Mouse (Mus musculus): ENCODE measurements at regions not wholly inside any gene's neighbourhood (a gene's known extent, or its start where the extent isn't known, plus 50 kb on each side); places are given as distances from the start of the nearest gene placed in this dataset.

DNA sequence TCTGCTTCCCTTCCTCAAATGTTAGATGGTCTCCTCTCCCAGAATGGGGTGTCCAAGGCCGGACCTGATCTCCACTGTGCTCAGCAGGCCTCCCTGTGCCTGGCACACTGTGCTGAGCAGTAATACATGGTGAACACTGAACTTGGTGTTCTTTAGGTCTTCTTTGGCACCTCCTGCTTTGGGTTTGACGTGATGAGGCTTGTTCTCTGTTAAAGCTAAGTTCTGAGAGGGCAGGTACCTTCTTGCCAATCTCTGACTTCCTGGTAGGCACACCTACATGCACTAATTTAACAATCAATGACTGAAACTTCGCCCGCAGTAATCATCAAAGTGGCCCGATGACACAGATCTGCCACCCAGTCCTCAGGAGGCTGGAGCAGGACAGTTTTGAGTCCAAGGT is 238.5 kb downstream of the Sp3 start:
- Histone ChIP-seq H3K36me3 (ENCODE audit: control insufficient read depth in 1 of 2, insufficient read depth in 2 of 2, low read length in 2 of 2) (peaks cover 0 to 2% of the 10 kb centered on the region in 2 experiments; a peak in 2 of 4 replicates), H3K27me3 (ENCODE audit: control insufficient read depth in 1 of 2, insufficient read depth in 2 of 2, low read length in 2 of 2) (no peaks in the 10 kb centered on the region; a peak in 2 of 4 replicates), H3K4me1 (ENCODE audit: control insufficient read depth in 1 of 2, insufficient read depth in 2 of 2, low read length in 2 of 2) (peaks cover 0 to 7% of the 10 kb centered on the region in 2 experiments; a peak in 2 of 4 replicates), H3K79me2 (ENCODE audit: control insufficient read depth, insufficient read depth, low read length, poor library complexity) (no peaks in the 10 kb centered on the region), H3K27ac (ENCODE audit: control insufficient read depth, low read depth, low read length) (no peak overlapping the region), H3K9me3 (replicated peaks; ENCODE audit: insufficient read depth, low read length) (no peaks in the 10 kb centered on the region), H3K4me3 (ENCODE audit: control insufficient read depth in 1 of 2, insufficient read depth in 1 of 2, low read depth in 2 of 2, low read length in 2 of 2) (no peak overlapping the region), H3K9ac (ENCODE audit: control insufficient read depth, low read depth, low read length, poor library complexity, severe bottlenecking) (no peak overlapping the region)
- TF ChIP-seq MAFK (IDR thresholded peaks at IDR 0.05; ENCODE audit: borderline replicate concordance, low read depth, low read length) (no peak), GABPA (IDR thresholded peaks at IDR 0.05; ENCODE audit: low read depth, low read length) (no peak), ELF1 (IDR thresholded peaks at IDR 0.05; ENCODE audit: low read depth, low read length) (no peak), BHLHE40 (IDR thresholded peaks at IDR 0.05; ENCODE audit: borderline replicate concordance, low read depth, low read length) (no peak), CHD2 (IDR thresholded peaks at IDR 0.05; ENCODE audit: low read length) (no peak), MXI1 (IDR thresholded peaks at IDR 0.05; ENCODE audit: low read depth, low read length) (no peak), UBTF (IDR thresholded peaks at IDR 0.05; ENCODE audit: borderline replicate concordance, insufficient read depth, low read depth, low read length) (no peak), ZKSCAN1 (IDR thresholded peaks at IDR 0.05; ENCODE audit: low read depth, low read length) (no peak), POLR2A (IDR thresholded peaks at IDR 0.05; ENCODE audit: control insufficient read depth in 1 of 2, insufficient read depth in 1 of 2, low read depth in 1 of 2, low read length in 2 of 2, poor library complexity in 1 of 2) (no peak)
- DNase-seq (ENCODE audit: low read depth, low spot score) = no peak

DNA sequence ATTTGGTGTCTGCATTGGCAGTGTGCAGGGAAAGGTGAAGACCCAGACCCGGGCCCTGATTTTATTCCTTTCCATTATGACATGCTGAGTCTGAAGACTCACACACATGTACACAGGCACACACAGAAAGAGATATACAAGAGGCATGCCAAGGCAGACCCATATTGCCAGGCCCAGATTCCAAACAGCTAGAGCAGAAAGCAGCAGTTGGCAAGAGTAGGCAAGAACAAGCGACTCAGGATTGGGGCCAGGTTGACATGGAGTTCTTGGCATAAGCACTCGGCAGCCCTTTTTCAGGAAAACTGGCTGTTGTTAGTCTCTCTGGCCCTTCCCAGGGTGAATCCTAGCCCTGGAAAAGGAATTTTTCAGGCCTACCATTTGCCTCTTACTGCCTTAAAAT is 236.6 kb downstream of the Sp3 start:
- TF ChIP-seq UBTF (IDR thresholded peaks at IDR 0.05; ENCODE audit: borderline replicate concordance, insufficient read depth, low read depth, low read length) = no peak
- TF ChIP-seq MAFK (IDR thresholded peaks at IDR 0.05; ENCODE audit: borderline replicate concordance, low read depth, low read length) = no peak
- no peak for TF ChIP-seq E2F4 (IDR thresholded peaks at IDR 0.05; ENCODE audit: borderline replicate concordance, low read depth, low read length)
- TF ChIP-seq RAD21 (IDR thresholded peaks at IDR 0.05; ENCODE audit: low read depth, low read length) = no peak
- TF ChIP-seq MAX (IDR thresholded peaks at IDR 0.05; ENCODE audit: low read length) = no peak
- TF ChIP-seq USF1 (IDR thresholded peaks at IDR 0.05; ENCODE audit: low read depth, low read length) = no peak
- no peak for TF ChIP-seq ZMIZ1 (IDR thresholded peaks at IDR 0.05; ENCODE audit: low read depth, low read length)
- TF ChIP-seq SMC3 (IDR thresholded peaks at IDR 0.05; ENCODE audit: low read depth, low read length) = no peak
- no peak for TF ChIP-seq POLR2AphosphoS5 (IDR thresholded peaks at IDR 0.05; ENCODE audit: borderline replicate concordance, low read depth, low read length)
- TF ChIP-seq GATA1 (IDR thresholded peaks at IDR 0.05; ENCODE audit: low read depth, low read length) = no peak
- no peak for TF ChIP-seq NRF1 (IDR thresholded peaks at IDR 0.05; ENCODE audit: insufficient read depth, low read depth, low read length, poor library complexity, severe bottlenecking)
- no peak for TF ChIP-seq KAT2A (conservative IDR thresholded peaks at IDR 0.05; ENCODE audit: low read depth, low read length)
- no peak for TF ChIP-seq TBP (IDR thresholded peaks at IDR 0.05; ENCODE audit: low read depth, low read length)
- TF ChIP-seq MYB (IDR thresholded peaks at IDR 0.05; ENCODE audit: low read depth, low read length) = no peak
- no peak for TF ChIP-seq RCOR1 (IDR thresholded peaks at IDR 0.05; ENCODE audit: low read depth, low read length)
- peaks cover 5 to 22% of the 10 kb centered on the region in 2 experiments for H3K4me1 ChIP-seq (ENCODE audit: control insufficient read depth in 1 of 2, insufficient read depth in 2 of 2, low read length in 2 of 2)
- peaks cover 0 to 15% of the 10 kb centered on the region in 2 experiments; a peak in 2 of 4 replicates for H3K36me3 ChIP-seq (ENCODE audit: control insufficient read depth in 1 of 2, insufficient read depth in 2 of 2, low read length in 2 of 2)
- H3K4me3 ChIP-seq (ENCODE audit: control insufficient read depth in 1 of 2, insufficient read depth in 1 of 2, low read depth in 2 of 2, low read length in 2 of 2) = no peak overlapping the region
- H3K9ac ChIP-seq (ENCODE audit: control insufficient read depth, low read depth, low read length, poor library complexity, severe bottlenecking) = no peak overlapping the region
- no peak overlapping the region for H3K27ac ChIP-seq (ENCODE audit: control insufficient read depth, low read depth, low read length)
- H3K79me2 ChIP-seq (ENCODE audit: control insufficient read depth, insufficient read depth, low read length, poor library complexity) = no peaks in the 10 kb centered on the region
- DNase-seq (ENCODE audit: low read depth, low spot score) = no peak
- no peaks in the 10 kb centered on the region for H3K9me3 ChIP-seq (replicated peaks; ENCODE audit: insufficient read depth, low read length)
- H3K27me3 ChIP-seq (ENCODE audit: control insufficient read depth in 1 of 2, insufficient read depth in 2 of 2, low read length in 2 of 2) = no peaks in the 10 kb centered on the region; a peak in 1 of 4 replicates

Data from MEL (cell line).